Mouse (Mus musculus): Measurements from ENCODE around the gene Zfy1.
"Not testable (repeated sequence)": the region's sequence is repeated elsewhere in the genome, so short reads cannot be mapped to it uniquely, and the experiment has no call there.

Gene Zfy1

DNA sequence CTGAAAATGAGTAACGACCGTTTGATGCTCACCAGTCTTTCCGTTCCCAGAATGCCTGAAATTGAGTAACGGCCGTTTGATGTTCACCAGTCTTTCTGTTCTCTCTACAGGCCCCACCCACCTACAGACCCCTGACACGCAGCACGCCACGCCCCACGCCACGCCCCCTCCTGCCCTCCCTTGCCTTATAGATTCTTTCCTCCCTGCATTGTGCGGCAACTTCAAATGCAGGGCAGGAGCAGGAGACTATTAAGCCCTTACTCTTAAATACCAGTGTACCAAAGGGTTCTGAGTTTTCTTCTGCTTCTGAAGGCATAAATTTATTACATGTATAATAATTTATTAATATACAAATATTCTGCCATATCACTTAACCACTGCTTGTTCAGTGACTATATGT, at the start of gene Zfy1:
Zfy1 (minus strand) TSS at position 101 of the 400 bp plus-strand sequence.
- DNase-seq = not testable (repeated sequence)

DNA sequence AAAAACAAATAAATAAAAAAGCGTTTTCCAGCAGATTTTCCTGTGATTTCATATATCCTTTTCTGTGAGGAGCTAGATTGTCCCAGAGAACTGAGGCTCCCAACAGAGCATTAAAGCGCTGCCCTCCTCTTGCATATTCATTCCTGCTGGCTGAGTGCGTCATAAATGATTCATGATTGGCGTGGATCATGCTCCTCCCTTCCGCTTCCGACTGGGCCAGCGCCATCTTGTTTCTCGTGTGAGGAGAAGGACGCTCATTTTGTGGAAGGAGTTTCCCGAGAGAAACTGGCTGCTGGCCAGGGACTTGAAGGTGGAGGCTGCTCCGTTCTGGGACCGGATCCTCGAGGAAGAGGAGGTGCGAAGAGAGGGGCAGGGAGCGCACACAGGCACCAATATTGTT, 21.2 kb upstream of the Zfy1 start, which contains the start of gene Uba1y:
Uba1y (plus strand) TSS at position 254 of the 400 bp plus-strand sequence.
- no peak for DNase-seq

DNA sequence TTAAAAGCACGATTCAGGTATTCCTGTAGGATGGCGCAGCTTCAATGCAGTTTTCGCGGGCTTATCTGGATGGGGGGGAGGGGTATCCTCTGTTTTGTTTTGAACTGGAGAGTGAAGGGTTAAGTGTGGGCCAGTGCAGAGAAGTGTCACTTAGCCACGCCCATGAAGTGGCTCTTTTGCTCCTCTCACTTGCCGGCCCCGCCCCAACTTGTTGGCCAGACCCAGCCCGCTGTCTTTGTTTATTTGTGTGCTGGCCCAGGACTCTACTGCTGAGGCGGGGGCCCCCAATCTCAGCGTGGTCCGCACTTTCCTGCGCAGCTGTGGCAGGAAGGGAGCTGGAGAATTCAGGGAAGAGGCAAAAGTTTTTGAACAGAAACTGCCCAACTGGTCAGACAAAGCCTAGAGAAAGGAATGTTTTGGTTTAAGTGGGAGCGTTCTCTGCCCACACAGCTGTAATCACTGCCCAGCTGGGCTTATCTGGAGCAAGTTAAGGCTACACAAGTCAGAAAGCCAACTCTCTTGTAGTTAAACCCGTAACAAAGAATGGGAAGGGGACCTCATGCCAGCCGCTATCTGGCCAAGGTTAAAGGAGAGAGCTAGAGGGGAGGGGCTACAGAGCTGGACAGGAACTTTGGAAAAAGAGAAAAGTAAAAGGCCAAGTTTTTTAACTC, 11.9 kb upstream of the Zfy1 start:
- DNase-seq = no peak

Data from lung, postnatal 36 days (tissue).